Comparison of ENCODE assay signal across 8 mouse cellular contexts in genomic region chr12:84219121-84219561, GRCm38 (mm10). TPM values are rescaled to one million over a fixed set of nuclear protein-coding genes. Genes with fewer than 3 reads are reported as not detected.
A peak's percentile ranks its signal among the peaks of the same experiment; 100 is the strongest.
DNase-seq lines count a peak whose midpoint lies in the region; ATAC-seq and TF ChIP-seq lines count a peak whose summit lies in the region.

No protein-coding gene starts in this region.

- H3K4me3 ChIP-seq in E14TG2a.4 (replicated peaks; ENCODE audit: low read length) = peak overlapping the region; percentile 87
- peak overlapping the region; percentile 71 for H3K4me3 ChIP-seq in forebrain, embryonic 13.5 days
- peak overlapping the region; percentile 84 for H3K4me3 ChIP-seq in limb, embryonic 12.5 days (replicated peaks)
- H3K4me3 ChIP-seq in midbrain, embryonic 16.5 days (ENCODE audit: low read depth, low read length) = peak overlapping the region; percentile 69

- H3K4me1 ChIP-seq in E14TG2a.4 (replicated peaks; ENCODE audit: low read depth, low read length) = peaks cover 89% of the 10 kb centered on the region
- H3K4me1 ChIP-seq in forebrain, embryonic 13.5 days = peaks cover 70% of the 10 kb centered on the region
- H3K4me1 ChIP-seq in limb, embryonic 12.5 days (replicated peaks) = peaks cover 52% of the 10 kb centered on the region
- H3K4me1 ChIP-seq in midbrain, embryonic 16.5 days (ENCODE audit: control insufficient read depth, insufficient read depth, low read length) = peaks cover 17% of the 10 kb centered on the region

- peak; percentile 59 to 71 for DNase-seq in heart, adult 18-20 months
- no peak for DNase-seq in heart, adult 9 months (ENCODE audit: low spot score in 2 of 2)
- DNase-seq in gastrocnemius, postnatal 10 days = no peak

- H3K36me3 ChIP-seq in E14TG2a.4 (ENCODE audit: insufficient read depth, low read length) = peaks cover 15% of the 10 kb centered on the region
- no peaks in the 10 kb centered on the region for H3K36me3 ChIP-seq in forebrain, embryonic 13.5 days (ENCODE audit: poor library complexity, severe bottlenecking)
- no peaks in the 10 kb centered on the region for H3K36me3 ChIP-seq in limb, embryonic 12.5 days
- H3K36me3 ChIP-seq in midbrain, embryonic 16.5 days (ENCODE audit: control insufficient read depth, insufficient read depth, low read length) = no peaks in the 10 kb centered on the region

- H3K9ac ChIP-seq in forebrain, embryonic 13.5 days = peak overlapping the region; percentile 82
- peak overlapping the region; percentile 87 for H3K9ac ChIP-seq in limb, embryonic 12.5 days (replicated peaks)
- H3K9ac ChIP-seq in midbrain, embryonic 16.5 days (ENCODE audit: low read depth, low read length) = peak overlapping the region; percentile 74

- peaks cover 8% of the 10 kb centered on the region for H3K27me3 ChIP-seq in E14TG2a.4 (ENCODE audit: insufficient read depth, low read length)
- no peaks in the 10 kb centered on the region for H3K27me3 ChIP-seq in forebrain, embryonic 13.5 days
- H3K27me3 ChIP-seq in limb, embryonic 12.5 days = peaks cover 10% of the 10 kb centered on the region; the same call in 1 of the 2 replicates
- no peaks in the 10 kb centered on the region for H3K27me3 ChIP-seq in midbrain, embryonic 16.5 days (ENCODE audit: control insufficient read depth, insufficient read depth, low read depth, low read length)

- peak overlapping the region; percentile 76 for H3K27ac ChIP-seq in forebrain, embryonic 13.5 days
- H3K27ac ChIP-seq in limb, embryonic 12.5 days = peak overlapping the region; percentile 94
- H3K27ac ChIP-seq in midbrain, embryonic 16.5 days (ENCODE audit: low read length) = no peak overlapping the region

- ATAC-seq in forebrain, embryonic 13.5 days = 0 out of 2 replicates have a peak, but pooled peaks have one; percentile 2
- no peak for ATAC-seq in limb, embryonic 12.5 days (ENCODE audit: insufficient number of reproducible peaks, insufficient read depth, low FRiP score, low TSS enrichment, low read depth)
- no peak for ATAC-seq in midbrain, embryonic 16.5 days
- no peak for ATAC-seq in megakaryocyte-erythroid progenitor cell, adult 5-6 weeks (replicated peaks; ENCODE audit: low FRiP score, low TSS enrichment, poor library complexity, severe bottlenecking)

- H3K4me2 ChIP-seq in forebrain, embryonic 13.5 days = peak overlapping the region; percentile 97
- peak overlapping the region; percentile 80 for H3K4me2 ChIP-seq in limb, embryonic 12.5 days
- H3K4me2 ChIP-seq in midbrain, embryonic 16.5 days (ENCODE audit: low read length) = peak overlapping the region; percentile 93

- WGBS in forebrain, embryonic 13.5 days = 4% methylated on average over 14 of the region's 14 CpGs
- 3% methylated on average over 14 of the region's 14 CpGs for WGBS in limb, embryonic 12.5 days
- WGBS in midbrain, embryonic 16.5 days = 3% methylated on average over 14 of the region's 14 CpGs

- no peak for TF ChIP-seq CTCF in E14TG2a.4 (conservative IDR thresholded peaks at IDR 0.05; ENCODE audit: low read length)

- H3K9me3 ChIP-seq in E14TG2a.4 (ENCODE audit: low read length) = no peaks in the 10 kb centered on the region
- H3K9me3 ChIP-seq in forebrain, embryonic 13.5 days (replicated peaks) = no peaks in the 10 kb centered on the region
- no peaks in the 10 kb centered on the region for H3K9me3 ChIP-seq in limb, embryonic 12.5 days
- H3K9me3 ChIP-seq in midbrain, embryonic 16.5 days (replicated peaks; ENCODE audit: control insufficient read depth, low read length, poor library complexity, severe bottlenecking) = no peaks in the 10 kb centered on the region

RNA-seq across cellular contexts. Expression of gene Elmsan1, which starts 0.5 kb away (rescaled TPM):
- 10 to 100 TPM; 10.5 to 13.3 TPM for total RNA-seq in heart, adult 18-20 months (2021)
- 5.0 and 5.6 TPM in 2 replicates for polyA plus RNA-seq in forebrain, embryonic 13.5 days (2015; fragmentation: Nextera tagmentation; extraction: Ambion mirVana)
- polyA plus RNA-seq in limb, embryonic 12.5 days (2016; fragmentation: Nextera tagmentation; extraction: Ambion mirVana) = 7.0 and 8.6 TPM in 2 replicates
- 2.7 and 3.6 TPM in 2 replicates for polyA plus RNA-seq in midbrain, embryonic 16.5 days (2015; fragmentation: Nextera tagmentation; extraction: Ambion mirVana)
- total RNA-seq in megakaryocyte-erythroid progenitor cell, adult 5-6 weeks (2014; fragmentation: Nextera tagmentation) = 29.6 and 42.1 TPM in 2 replicates
- total RNA-seq in megakaryocyte-erythroid progenitor cell, adult 5-6 weeks (2017) = 12.9 and 13.2 TPM in 2 replicates
- total RNA-seq in gastrocnemius, postnatal 10 days (2021) = 10 to 100 TPM; 15.6 to 18.5 TPM

Comparison
In these comparisons a context has a peak if more than half of its experiments do, and no peak if none do; other contexts are left out.
1. DNase-seq: peak in heart, adult 18-20 months (2 of 2); none in heart, adult 9 months (0 of 2) and gastrocnemius, postnatal 10 days (single experiment).
2. Peak in every context shown above with its lines, with median percentiles within 50 percentile points of each other: H3K4me3 ChIP-seq, H3K4me2 ChIP-seq and H3K9ac ChIP-seq.